Mouse (Mus musculus) myocyte (in vitro differentiated cells): ENCODE measurements at regions not wholly inside any gene's neighbourhood (a gene's known extent, or its start where the extent isn't known, plus 50 kb on each side); places are given as distances from the start of the nearest gene placed in this dataset.

Experiments used
- H3K27me3 ChIP-seq: one replicate; pipeline ENCODE4 v1.6.1; 2011; ENCODE audit not compliant: control insufficient read depth, insufficient read depth, insufficient read length
- H3K36me3 ChIP-seq: one replicate; pipeline ENCODE4 v1.6.1; 2011; ENCODE audit not compliant: control insufficient read depth, insufficient read depth
- H3K4me2 ChIP-seq: one replicate; pipeline ENCODE4 v1.6.1; 2011; ENCODE audit warnings: low read depth, control low read depth
- H3K4me3 ChIP-seq: one replicate; pipeline ENCODE4 v1.5.1; 2011; ENCODE audit warnings: mild to moderate bottlenecking, control low read depth, moderate library complexity
- H3K79me2 ChIP-seq: one replicate; pipeline ENCODE4 v1.6.1; 2011; ENCODE audit not compliant: control insufficient read depth, insufficient read depth
- H3ac ChIP-seq: one replicate; pipeline ENCODE4 v1.6.1; 2011; ENCODE audit not compliant: control insufficient read depth, insufficient read length
- CEBPB ChIP-seq: IDR thresholded peaks from 2 replicates; pipeline ENCODE4 v1.6.1; 2011; ENCODE audit warnings: mild to moderate bottlenecking, moderate library complexity; ENCODE audit not compliant: poor library complexity, insufficient read depth, severe bottlenecking
- E2F4 ChIP-seq: IDR thresholded peaks from one replicate; pipeline ENCODE4 v1.6.1; 2011; ENCODE audit warnings: mild to moderate bottlenecking, control low read depth, moderate library complexity; ENCODE audit not compliant: insufficient read depth
- MAX ChIP-seq: IDR thresholded peaks from one replicate; pipeline ENCODE4 v1.6.1; 2011; ENCODE audit warnings: low read depth, mild to moderate bottlenecking, control low read depth
- MYOD1 ChIP-seq, 3 experiments: IDR thresholded peaks; one replicate each; pipeline ENCODE4 v1.6.1; 2011; ENCODE audit warnings: control low read depth in 2 of 3, low read depth in 2 of 3, mild to moderate bottlenecking in 2 of 3, moderate library complexity in 1 of 3; ENCODE audit not compliant: insufficient read length in 2 of 3, control insufficient read depth in 1 of 3
- MYOG ChIP-seq, 3 experiments: IDR thresholded peaks; one replicate each; pipeline ENCODE4 v1.6.1; 2011; ENCODE audit warnings: control low read depth in 2 of 3, low read depth in 2 of 3, mild to moderate bottlenecking in 2 of 3; ENCODE audit not compliant: insufficient read length in 2 of 3, control insufficient read depth in 1 of 3, insufficient read depth in 1 of 3
- POLR2A ChIP-seq: IDR thresholded peaks from one replicate; pipeline ENCODE4 v1.6.1; 2011; ENCODE audit warnings: low read depth, mild to moderate bottlenecking, control low read depth, moderate library complexity; ENCODE audit not compliant: insufficient read length
- POLR2AphosphoS2 ChIP-seq: IDR thresholded peaks from one replicate; pipeline ENCODE4 v1.6.1; 2011; ENCODE audit warnings: low read depth, control low read depth; ENCODE audit not compliant: insufficient read length
- REST ChIP-seq: IDR thresholded peaks from one replicate; pipeline ENCODE4 v1.6.1; 2011; ENCODE audit warnings: mild to moderate bottlenecking, control low read depth, moderate library complexity; ENCODE audit not compliant: insufficient read depth, insufficient read length
- SRF ChIP-seq: IDR thresholded peaks from one replicate; pipeline ENCODE4 v1.6.1; 2011; ENCODE audit warnings: low read depth; ENCODE audit not compliant: control insufficient read depth, insufficient read length
- TCF12 ChIP-seq: IDR thresholded peaks from one replicate; pipeline ENCODE4 v1.6.1; 2011; ENCODE audit warnings: mild to moderate bottlenecking, control low read depth; ENCODE audit not compliant: poor library complexity, insufficient read depth, severe bottlenecking
- TCF3 ChIP-seq: IDR thresholded peaks from one replicate; pipeline ENCODE4 v1.6.1; 2011; ENCODE audit warnings: low read depth, control low read depth; ENCODE audit not compliant: insufficient read length
- USF1 ChIP-seq: IDR thresholded peaks from one replicate; pipeline ENCODE4 v1.6.1; 2011; ENCODE audit warnings: low read depth, mild to moderate bottlenecking, control low read depth, moderate library complexity

DNA sequence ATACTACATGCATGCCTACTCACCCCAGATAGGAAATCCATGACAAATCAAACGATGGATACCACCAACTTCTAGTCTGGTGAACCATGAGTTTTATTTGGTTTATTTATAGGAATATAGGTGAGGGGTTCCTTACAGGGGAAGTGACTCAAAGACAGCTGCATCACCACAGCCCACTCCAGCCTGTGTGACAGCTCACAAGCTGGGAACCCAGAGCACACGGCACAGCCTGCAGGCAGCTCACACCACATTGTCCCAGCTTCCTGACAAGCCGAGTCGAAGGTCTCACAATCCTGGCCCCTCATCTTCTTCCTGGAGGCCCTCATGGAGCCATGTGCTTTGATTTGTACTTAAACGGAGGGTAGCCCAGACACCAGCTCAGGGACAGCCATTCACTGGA is 214.7 kb downstream of the Cog6 start:
- H3K36me3 ChIP-seq: no peaks in the 10 kb centered on the region

DNA sequence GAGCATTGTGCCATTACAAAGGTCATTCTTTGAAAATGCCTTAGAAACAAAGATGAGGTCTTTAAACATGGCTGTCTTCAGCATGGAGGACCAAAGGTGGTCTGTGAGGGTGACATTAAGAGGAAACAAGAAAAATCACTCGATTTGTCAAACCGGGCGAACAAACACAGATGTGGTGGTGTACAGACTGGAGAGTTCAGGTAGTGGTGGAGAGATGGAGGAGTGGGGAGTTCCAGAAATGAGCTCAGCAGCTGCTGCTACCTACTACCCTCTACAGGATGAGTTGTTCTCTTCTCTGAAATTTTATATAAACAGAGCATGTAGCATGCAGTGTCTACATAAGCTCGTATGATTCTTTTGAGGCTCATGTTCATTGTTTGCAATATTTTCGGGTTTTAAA is 215.6 kb downstream of the Cog6 start:
- Histone ChIP-seq H3K4me3 (no peak overlapping the region), H3K79me2 (no peaks in the 10 kb centered on the region), H3K4me2 (no peak overlapping the region), H3K36me3 (no peaks in the 10 kb centered on the region), H3ac (no peak overlapping the region), H3K27me3 (no peaks in the 10 kb centered on the region)
- TF ChIP-seq POLR2AphosphoS2: no peak

More for the DNA sequence above, 214.7 kb downstream of the Cog6 start:
- H3K4me2 ChIP-seq: no peak overlapping the region
- H3ac ChIP-seq: no peak overlapping the region
- H3K4me3 ChIP-seq: no peak overlapping the region
- H3K27me3 ChIP-seq: no peaks in the 10 kb centered on the region
- H3K79me2 ChIP-seq: no peaks in the 10 kb centered on the region
- TF ChIP-seq MYOD1 (IDR thresholded peaks at IDR 0.05; ENCODE audit: control insufficient read depth in 1 of 3, insufficient read length in 2 of 3, low read depth in 2 of 3): peak in 2 of 3 experiments; percentile 16 to 78
- peak in 1 of 3 experiments; percentile 56 for TF ChIP-seq MYOG (IDR thresholded peaks at IDR 0.05; ENCODE audit: control insufficient read depth in 1 of 3, insufficient read depth in 1 of 3, insufficient read length in 2 of 3, low read depth in 2 of 3)
- TF ChIP-seq SRF: no peak

DNA sequence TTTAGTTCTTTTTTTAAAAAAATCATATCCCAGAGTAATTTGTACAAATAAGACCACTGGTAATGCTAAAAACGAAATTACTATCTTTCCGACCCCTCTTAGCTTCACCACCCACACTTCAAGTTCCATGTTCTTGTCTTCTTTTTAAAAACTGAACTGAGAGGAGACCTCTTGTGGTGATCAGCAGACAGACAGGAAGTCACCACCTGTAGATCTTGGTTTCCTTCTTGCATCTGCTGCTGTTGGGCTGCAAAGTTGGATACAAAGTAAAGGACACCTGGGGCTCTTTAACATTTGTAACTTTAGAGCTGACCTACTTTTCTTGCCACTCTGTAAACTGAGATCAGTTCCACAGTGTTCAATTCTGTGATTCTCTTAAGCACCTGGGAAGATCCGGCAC is 216.4 kb downstream of the Cog6 start:
- no peak overlapping the region for H3K4me2 ChIP-seq
- H3K36me3 ChIP-seq: no peaks in the 10 kb centered on the region
- H3K4me3 ChIP-seq: no peak overlapping the region
- TF ChIP-seq CEBPB: no peak
- H3ac ChIP-seq: no peak overlapping the region
- no peaks in the 10 kb centered on the region for H3K27me3 ChIP-seq
- H3K79me2 ChIP-seq: no peaks in the 10 kb centered on the region

- Histone ChIP-seq H3K4me3 (no peak overlapping the region), H3ac (no peak overlapping the region), H3K79me2 (no peaks in the 10 kb centered on the region), H3K4me2 (peak overlapping the region; percentile 55), H3K27me3 (no peaks in the 10 kb centered on the region), H3K36me3 (no peaks in the 10 kb centered on the region)
- no peak for TF ChIP-seq MYOD1 (IDR thresholded peaks at IDR 0.05; ENCODE audit: control insufficient read depth in 1 of 3, insufficient read length in 2 of 3, low read depth in 2 of 3)
- no peak for TF ChIP-seq REST
- no peak for TF ChIP-seq POLR2A
- TF ChIP-seq POLR2AphosphoS2: no peak
Observed at GRCm38 (mm10) chr3:52797801-52798200, 219.2 kb downstream of the Cog6 start.

DNA sequence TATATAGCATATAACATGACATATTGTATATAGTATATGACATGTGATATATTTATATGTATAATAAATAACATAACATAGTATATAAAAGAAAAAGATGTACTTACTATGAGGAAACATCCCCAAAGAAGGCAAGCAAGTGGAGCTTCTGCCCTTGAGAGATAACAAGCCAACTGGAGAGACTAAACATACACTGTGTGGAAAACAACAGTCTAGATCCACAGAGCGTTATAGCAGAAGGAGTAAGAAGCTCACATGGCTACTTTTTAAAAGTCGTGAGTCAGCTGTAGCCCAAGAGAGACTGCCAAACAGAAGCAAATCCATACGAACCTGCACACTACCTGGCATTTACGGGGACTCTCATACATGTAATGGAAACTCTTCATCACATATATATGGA is 219.9 kb downstream of the Cog6 start:
- Histone ChIP-seq H3K4me3 (no peak overlapping the region), H3K4me2 (peak overlapping the region; percentile 55), H3ac (no peak overlapping the region), H3K79me2 (no peaks in the 10 kb centered on the region), H3K36me3 (no peaks in the 10 kb centered on the region), H3K27me3 (no peaks in the 10 kb centered on the region)
- TF ChIP-seq MYOD1 (IDR thresholded peaks at IDR 0.05; ENCODE audit: control insufficient read depth in 1 of 3, insufficient read length in 2 of 3, low read depth in 2 of 3): no peak
- TF ChIP-seq USF1: no peak
- TF ChIP-seq POLR2AphosphoS2: no peak
- TF ChIP-seq MYOG (IDR thresholded peaks at IDR 0.05; ENCODE audit: control insufficient read depth in 1 of 3, insufficient read depth in 1 of 3, insufficient read length in 2 of 3, low read depth in 2 of 3): no peak
- no peak for TF ChIP-seq REST
- TF ChIP-seq POLR2A: no peak
- TF ChIP-seq TCF12: no peak
- TF ChIP-seq E2F4: no peak
- TF ChIP-seq TCF3: no peak
- no peak for TF ChIP-seq MAX
- TF ChIP-seq SRF: no peak
- no peak for TF ChIP-seq CEBPB

GRCm38 (mm10) chr3:52794218-52794617 is 222.8 kb downstream of the Cog6 start:
- H3K4me2 ChIP-seq: no peak overlapping the region
- H3K79me2 ChIP-seq: no peaks in the 10 kb centered on the region
- no peak overlapping the region for H3ac ChIP-seq
- TF ChIP-seq TCF3 (no peak), E2F4 (no peak), POLR2A (no peak), MYOG (IDR thresholded peaks at IDR 0.05; ENCODE audit: control insufficient read depth in 1 of 3, insufficient read depth in 1 of 3, insufficient read length in 2 of 3, low read depth in 2 of 3) (peak; percentile 56 to 86 (median 73)), MYOD1 (IDR thresholded peaks at IDR 0.05; ENCODE audit: control insufficient read depth in 1 of 3, insufficient read length in 2 of 3, low read depth in 2 of 3) (peak in 2 of 3 experiments; percentile 78 to 83), POLR2AphosphoS2 (no peak), REST (no peak), SRF (no peak), TCF12 (peak; percentile 37), MAX (no peak), CEBPB (no peak), USF1 (no peak)
- no peaks in the 10 kb centered on the region for H3K36me3 ChIP-seq
- no peak overlapping the region for H3K4me3 ChIP-seq
- no peaks in the 10 kb centered on the region for H3K27me3 ChIP-seq
